Mouse (Mus musculus) heart, embryonic 12.5 days (tissue): ENCODE measurements at regions not wholly inside any gene's neighbourhood (a gene's known extent, or its start where the extent isn't known, plus 50 kb on each side); places are given as distances from the start of the nearest gene placed in this dataset.

Source experiments
- ATAC-seq: fragments of 200-750 bp; cut with Nextera tagmentation; 2 replicates; pipeline ENCODE4 v1.8.0; 2017; ENCODE audit warnings: moderate TSS enrichment, moderate library complexity; ENCODE audit not compliant: insufficient number of reproducible peaks, low FRiP score
- H3K27ac ChIP-seq: fragments of 300-500 bp; sonication (generic); 2 replicates; pipeline ENCODE4 v1.5.1; 2016; ENCODE audit warnings: mild to moderate bottlenecking, moderate library complexity; ENCODE audit not compliant: poor library complexity, severe bottlenecking
- H3K27me3 ChIP-seq: fragments of 300-500 bp; sonication (generic); replicated peaks from 2 replicates; pipeline ENCODE4 v1.6.1; 2016; ENCODE audit warnings: mild to moderate bottlenecking, moderate library complexity
- H3K36me3 ChIP-seq: fragments of 300-500 bp; sonication (generic); 2 replicates; pipeline ENCODE4 v1.6.1; 2016; ENCODE audit warnings: mild to moderate bottlenecking, moderate library complexity
- H3K4me1 ChIP-seq: fragments of 300-500 bp; sonication (generic); replicated peaks from 2 replicates; pipeline ENCODE4 v1.6.1; 2016; ENCODE audit warnings: mild to moderate bottlenecking
- H3K4me2 ChIP-seq: fragments of 300-500 bp; sonication (generic); 2 replicates; pipeline ENCODE4 v1.6.1; 2016; ENCODE audit warnings: mild to moderate bottlenecking, moderate library complexity
- H3K4me3 ChIP-seq: fragments of 300-500 bp; sonication (generic); 2 replicates; pipeline ENCODE4 v1.5.1; 2016; ENCODE audit warnings: mild to moderate bottlenecking
- H3K9ac ChIP-seq: fragments of 300-500 bp; sonication (generic); 2 replicates; pipeline ENCODE4 v1.6.1; 2016; ENCODE audit warnings: mild to moderate bottlenecking, moderate library complexity
- H3K9me3 ChIP-seq: fragments of 300-500 bp; sonication (generic); replicated peaks from 2 replicates; pipeline ENCODE4 v1.6.1; 2016; ENCODE audit warnings: mild to moderate bottlenecking, moderate library complexity
- whole genome bisulfite sequencing: fragments of 180-500 bp; shearing (Covaris S2); methylation state at CpG from one replicate; pipeline ENCODE4 v1.1.7; 2016; 5-methylcytosine and 5-hydroxymethylcytosine counted together

GRCm38 (mm10) chr13:42592945-42593344 is 87.5 kb upstream of the Phactr1 start:
- no peaks in the 10 kb centered on the region for H3K36me3 ChIP-seq
- peak overlapping the region; percentile 67 for H3K27ac ChIP-seq

GRCm38 (mm10) chr13:42593488-42594170 is 86.8 kb upstream of the Phactr1 start:
- Histone ChIP-seq H3K4me3 (no peak overlapping the region), H3K27me3 (no peaks in the 10 kb centered on the region), H3K9ac (no peak overlapping the region), H3K9me3 (no peaks in the 10 kb centered on the region), H3K4me1 (peaks cover 10% of the 10 kb centered on the region), H3K4me2 (no peak overlapping the region), H3K27ac (peak overlapping the region; percentile 41), H3K36me3 (no peaks in the 10 kb centered on the region)
- 73% methylated on average over 11 of the region's 11 CpGs for WGBS
- no peak for ATAC-seq

More at GRCm38 (mm10) chr13:42592945-42593344, 87.5 kb upstream of the Phactr1 start:
- peak; percentile 76 for ATAC-seq
- H3K4me3 ChIP-seq = no peak overlapping the region
- no peaks in the 10 kb centered on the region for H3K27me3 ChIP-seq
- WGBS = 33% methylated on average over 3 of the region's 3 CpGs
- no peak overlapping the region for H3K4me2 ChIP-seq
- H3K4me1 ChIP-seq = peaks cover 10% of the 10 kb centered on the region
- no peak overlapping the region for H3K9ac ChIP-seq
- no peaks in the 10 kb centered on the region for H3K9me3 ChIP-seq

GRCm38 (mm10) chr13:42595180-42595579 is 85.2 kb upstream of the Phactr1 start:
- Histone ChIP-seq H3K9me3 (no peaks in the 10 kb centered on the region), H3K36me3 (no peaks in the 10 kb centered on the region), H3K9ac (no peak overlapping the region), H3K4me1 (peaks cover 10% of the 10 kb centered on the region), H3K27ac (no peak overlapping the region), H3K4me2 (no peak overlapping the region), H3K4me3 (no peak overlapping the region), H3K27me3 (no peaks in the 10 kb centered on the region)
- no peak for ATAC-seq
- 61% methylated on average over 3 of the region's 3 CpGs for WGBS

DNA sequence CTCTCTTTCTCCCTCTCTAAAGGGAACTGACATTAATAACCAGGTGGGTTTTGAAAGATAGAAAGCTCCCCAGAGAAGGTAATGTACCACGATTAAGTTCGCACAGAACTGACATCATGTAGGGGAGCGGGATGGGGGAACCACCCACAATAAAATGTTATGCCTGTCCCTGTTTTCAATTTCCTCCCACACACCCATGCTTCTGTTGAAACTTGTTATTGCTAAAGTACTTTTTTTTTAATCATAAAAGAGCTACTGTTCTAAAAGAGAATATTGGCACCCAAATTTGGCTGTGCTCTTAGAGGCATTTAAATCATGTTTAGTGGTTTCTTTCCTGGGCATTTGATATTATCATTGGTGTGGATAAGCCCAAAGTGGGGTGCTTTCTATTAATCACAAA is 82.6 kb upstream of the Phactr1 start:
- Histone ChIP-seq H3K9ac (no peak overlapping the region), H3K36me3 (no peaks in the 10 kb centered on the region), H3K4me2 (no peak overlapping the region), H3K27ac (no peak overlapping the region), H3K9me3 (no peaks in the 10 kb centered on the region), H3K27me3 (no peaks in the 10 kb centered on the region), H3K4me3 (no peak overlapping the region), H3K4me1 (peaks cover 8% of the 10 kb centered on the region)
- WGBS = 80% methylated on average over 3 of the region's 3 CpGs
- ATAC-seq = no peak

- no peak overlapping the region for H3K4me3 ChIP-seq
- H3K9me3 ChIP-seq = no peaks in the 10 kb centered on the region
- no peaks in the 10 kb centered on the region for H3K36me3 ChIP-seq
- no peak for ATAC-seq
- H3K27me3 ChIP-seq = no peaks in the 10 kb centered on the region
- WGBS = 70% methylated on average over 4 of the region's 4 CpGs
- no peak overlapping the region for H3K9ac ChIP-seq
- H3K4me1 ChIP-seq = no peaks in the 10 kb centered on the region
- no peak overlapping the region for H3K27ac ChIP-seq
- no peak overlapping the region for H3K4me2 ChIP-seq
Measured at GRCm38 (mm10) chr13:42603308-42603707, 77.1 kb upstream of the Phactr1 start.

DNA sequence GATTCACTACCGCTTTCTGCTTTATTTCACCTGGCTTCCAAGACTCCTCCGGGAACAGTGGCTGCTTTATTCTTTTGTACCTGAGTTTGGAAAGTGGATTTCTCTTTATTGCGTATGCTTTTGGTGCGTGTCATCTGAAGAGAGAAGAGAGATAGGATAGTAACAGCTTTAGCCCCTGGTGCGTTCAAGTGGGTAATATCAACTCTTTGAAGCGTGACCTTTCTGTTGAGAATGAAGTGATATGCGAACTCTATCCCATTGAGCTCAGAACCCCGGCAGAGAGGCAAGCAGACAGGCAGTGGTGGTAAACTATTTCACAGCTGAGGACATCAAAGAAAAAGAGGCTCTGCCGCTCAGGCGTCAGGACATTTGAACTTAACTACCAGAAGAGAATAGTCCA is 72.7 kb upstream of the Phactr1 start:
- H3K4me1 ChIP-seq = peaks cover 7% of the 10 kb centered on the region
- no peaks in the 10 kb centered on the region for H3K36me3 ChIP-seq
- WGBS = 43% methylated on average over 10 of the region's 10 CpGs
- no peak overlapping the region for H3K27ac ChIP-seq
- no peak overlapping the region for H3K4me3 ChIP-seq
- H3K9ac ChIP-seq = no peak overlapping the region
- no peaks in the 10 kb centered on the region for H3K9me3 ChIP-seq
- H3K4me2 ChIP-seq = no peak overlapping the region
- ATAC-seq = no peak
- H3K27me3 ChIP-seq = no peaks in the 10 kb centered on the region

- no peak for ATAC-seq
- 33% methylated on average over 4 of the region's 4 CpGs for WGBS
Measured at GRCm38 (mm10) chr13:42608963-42609362, 71.5 kb upstream of the Phactr1 start.

DNA sequence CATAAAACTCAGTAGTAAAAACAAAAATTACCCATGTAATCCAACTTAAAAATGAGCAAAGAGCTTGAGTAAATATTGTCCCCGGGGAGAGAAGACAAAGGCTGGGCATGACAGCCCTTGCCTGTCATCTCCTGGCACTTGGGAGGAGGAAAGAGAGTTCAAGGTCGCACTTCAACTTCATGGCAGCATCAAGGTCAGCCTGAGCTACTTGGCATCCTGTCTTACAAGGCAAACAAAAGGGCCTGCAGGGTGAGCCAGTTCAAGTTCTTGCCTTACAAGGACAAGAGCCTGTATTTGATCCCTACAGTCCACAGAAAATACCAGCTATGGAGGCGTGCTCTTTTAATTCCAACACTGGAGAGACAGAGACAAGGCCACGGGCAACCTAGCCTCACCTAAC is 67.1 kb upstream of the Phactr1 start:
- no peaks in the 10 kb centered on the region for H3K9me3 ChIP-seq
- H3K9ac ChIP-seq = no peak overlapping the region
- no peak overlapping the region for H3K4me3 ChIP-seq
- no peaks in the 10 kb centered on the region for H3K27me3 ChIP-seq
- no peak overlapping the region for H3K27ac ChIP-seq
- no peak for ATAC-seq
- peaks cover 7% of the 10 kb centered on the region for H3K4me1 ChIP-seq
- no peaks in the 10 kb centered on the region for H3K36me3 ChIP-seq
- no peak overlapping the region for H3K4me2 ChIP-seq
- 72% methylated on average over 4 of the region's 4 CpGs for WGBS

More at GRCm38 (mm10) chr13:42608963-42609362, 71.5 kb upstream of the Phactr1 start:
- H3K36me3 ChIP-seq = no peaks in the 10 kb centered on the region
- no peaks in the 10 kb centered on the region for H3K9me3 ChIP-seq
- no peak overlapping the region for H3K4me3 ChIP-seq
- H3K4me1 ChIP-seq = peaks cover 7% of the 10 kb centered on the region
- no peak overlapping the region for H3K27ac ChIP-seq
- no peaks in the 10 kb centered on the region for H3K27me3 ChIP-seq
- H3K4me2 ChIP-seq = no peak overlapping the region
- H3K9ac ChIP-seq = no peak overlapping the region

DNA sequence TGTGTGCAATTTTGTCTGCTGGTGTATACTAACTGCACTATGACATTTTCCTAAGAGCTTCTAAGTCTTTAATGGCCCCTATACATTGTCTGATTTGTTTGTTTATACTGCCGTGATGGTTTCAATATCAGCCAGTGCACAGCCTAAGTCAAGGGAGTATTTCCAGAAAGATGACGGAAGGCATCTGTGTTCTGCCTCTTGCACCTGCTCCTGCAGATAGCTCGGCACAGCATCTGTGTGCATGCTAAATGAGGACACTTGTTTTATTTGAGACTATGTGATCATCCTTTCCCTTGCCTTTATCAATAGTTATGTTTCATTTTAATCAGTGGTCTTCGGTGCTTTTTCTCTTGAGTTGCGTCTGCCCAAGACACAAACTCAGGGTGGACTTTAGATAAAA is 64.6 kb upstream of the Phactr1 start:
- H3K9ac ChIP-seq = no peak overlapping the region
- no peak for ATAC-seq
- no peak overlapping the region for H3K27ac ChIP-seq
- WGBS = 69% methylated on average over 5 of the region's 5 CpGs
- H3K27me3 ChIP-seq = no peaks in the 10 kb centered on the region
- H3K4me3 ChIP-seq = no peak overlapping the region
- H3K36me3 ChIP-seq = no peaks in the 10 kb centered on the region
- no peaks in the 10 kb centered on the region for H3K9me3 ChIP-seq
- H3K4me2 ChIP-seq = no peak overlapping the region
- H3K4me1 ChIP-seq = no peaks in the 10 kb centered on the region

DNA sequence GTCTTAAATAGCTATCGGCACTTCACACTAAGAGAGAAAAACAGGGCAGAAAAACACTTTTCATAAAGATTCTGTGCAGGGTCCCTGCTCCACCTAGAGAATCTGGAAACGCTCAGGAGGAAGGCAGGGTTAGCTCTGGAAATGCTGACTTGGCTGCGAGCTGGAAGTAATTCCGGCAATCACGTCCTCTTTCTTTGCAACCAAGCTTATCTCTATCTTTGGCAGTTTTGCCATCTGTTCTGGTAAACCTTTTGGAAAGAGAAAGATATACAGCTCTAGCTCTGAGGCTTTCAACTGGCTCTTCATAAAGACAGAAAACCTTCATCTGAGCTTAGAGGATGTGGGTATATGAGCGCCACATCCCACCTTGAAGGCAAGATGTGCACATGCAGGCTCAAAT is 63.2 kb upstream of the Phactr1 start:
- no peak overlapping the region for H3K27ac ChIP-seq
- 58% methylated on average over 6 of the region's 6 CpGs for WGBS
- no peak overlapping the region for H3K4me3 ChIP-seq
- no peak overlapping the region for H3K9ac ChIP-seq
- H3K4me2 ChIP-seq = no peak overlapping the region
- H3K9me3 ChIP-seq = no peaks in the 10 kb centered on the region
- no peak for ATAC-seq
- no peaks in the 10 kb centered on the region for H3K27me3 ChIP-seq
- no peaks in the 10 kb centered on the region for H3K4me1 ChIP-seq
- H3K36me3 ChIP-seq = no peaks in the 10 kb centered on the region

GRCm38 (mm10) chr13:42617844-42618243 is 62.6 kb upstream of the Phactr1 start:
- 48% methylated on average over 4 of the region's 4 CpGs for WGBS
- Histone ChIP-seq H3K4me2 (no peak overlapping the region), H3K4me3 (no peak overlapping the region), H3K9me3 (no peaks in the 10 kb centered on the region), H3K9ac (no peak overlapping the region), H3K27me3 (no peaks in the 10 kb centered on the region), H3K4me1 (no peaks in the 10 kb centered on the region), H3K36me3 (no peaks in the 10 kb centered on the region), H3K27ac (no peak overlapping the region)
- no peak for ATAC-seq
